Mouse (Mus musculus) layer of hippocampus, adult 11-12 months (tissue): ENCODE measurements around the gene Fam172a.
"Not testable (repeated sequence)": the region's sequence is repeated elsewhere in the genome, so short reads cannot be mapped to it uniquely, and the experiment has no call there.

Source experiments
- DNase-seq: peaks from one replicate; pipeline ENCODE4 v3.0.0; 2022; ENCODE audit warnings: low spot score

The Fam172a gene

DNA sequence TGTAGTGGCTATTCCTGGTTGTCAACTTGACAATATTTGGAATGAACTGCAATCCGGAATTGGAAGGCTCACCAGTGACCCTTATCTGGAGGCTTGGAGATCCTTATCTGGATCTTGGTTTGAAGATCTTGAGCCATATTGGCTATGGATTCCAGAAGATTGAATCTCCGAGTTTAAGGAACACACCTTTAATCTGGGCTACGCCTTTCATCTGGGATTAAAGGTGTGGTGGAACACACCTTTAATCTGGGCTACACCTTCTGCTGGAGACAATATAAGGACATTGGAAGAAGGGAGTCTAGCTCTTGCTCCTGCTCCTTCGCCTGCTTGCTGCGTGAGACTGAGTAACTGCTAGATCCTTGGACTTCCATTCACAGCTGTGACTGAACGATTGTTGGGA is at the start of gene Fam172a:
Fam172a (plus strand) TSS at position 301 of the 400 bp plus-strand sequence.
- not testable (repeated sequence) for DNase-seq

DNA sequence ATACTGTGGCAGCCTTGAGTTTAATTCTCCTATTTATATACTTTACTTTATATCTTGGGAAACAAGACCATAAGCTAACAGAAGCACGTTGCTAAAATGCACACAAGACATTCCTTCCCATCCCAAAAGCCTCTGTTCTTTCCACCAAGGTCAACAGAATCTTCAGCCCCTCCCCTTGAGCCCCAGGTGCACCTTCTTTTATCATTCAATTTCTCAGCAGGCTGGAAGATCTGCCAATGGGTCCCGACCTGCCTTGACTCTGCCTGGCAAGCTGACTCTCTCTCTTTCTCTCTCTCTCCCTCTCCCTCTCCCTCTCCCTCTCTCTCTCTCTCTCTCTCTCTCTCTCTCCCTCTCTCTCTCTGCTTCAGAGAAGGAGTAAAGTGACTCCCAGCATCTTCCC is 13.2 kb upstream of the Fam172a start:
- DNase-seq = no peak

DNA sequence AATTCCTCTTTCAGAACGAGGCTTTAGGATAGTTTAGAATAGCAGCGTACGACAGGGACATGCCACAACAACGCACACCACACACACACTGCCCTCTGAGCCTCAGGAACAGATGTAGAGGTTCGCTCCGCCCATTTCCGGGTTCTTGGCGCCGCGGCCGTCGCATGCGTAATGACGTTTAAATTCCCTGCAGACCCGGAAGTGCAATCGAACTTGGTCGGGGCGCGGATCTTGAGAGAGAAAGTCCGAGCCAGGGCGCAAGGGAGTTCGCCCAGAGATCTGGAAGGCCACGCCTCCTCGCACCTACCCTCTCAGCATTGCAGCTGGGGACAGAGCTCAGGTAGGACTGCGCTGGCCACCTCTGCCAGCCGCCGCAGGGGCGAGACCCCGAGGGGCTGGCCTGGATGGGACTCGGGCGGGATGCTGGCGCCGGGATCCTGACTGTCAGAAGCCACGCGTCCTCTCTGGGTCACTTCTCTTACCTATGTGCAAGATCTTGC is 6.7 kb downstream of the Fam172a start:
- DNase-seq = peak; percentile 93

DNA sequence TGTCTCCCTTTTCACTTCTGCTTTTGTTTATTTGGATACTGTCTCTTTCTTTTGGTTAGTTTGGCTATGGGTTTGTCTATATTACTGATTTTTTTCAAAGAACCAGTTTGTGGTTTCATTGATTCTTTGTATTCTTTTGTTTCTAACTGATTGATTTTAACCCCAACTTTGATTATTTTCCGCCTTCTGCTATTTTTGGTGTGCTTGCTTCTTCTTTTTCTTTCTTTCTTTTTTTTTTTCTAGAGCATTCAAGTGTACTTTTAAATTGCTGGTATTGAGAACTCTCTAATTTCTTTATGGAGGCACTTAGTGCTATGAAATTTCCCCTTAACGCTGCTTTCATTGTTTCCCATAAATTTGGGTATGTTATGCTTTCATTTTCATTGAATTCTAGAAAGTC is 15.7 kb downstream of the Fam172a start:
- DNase-seq = no peak

DNA sequence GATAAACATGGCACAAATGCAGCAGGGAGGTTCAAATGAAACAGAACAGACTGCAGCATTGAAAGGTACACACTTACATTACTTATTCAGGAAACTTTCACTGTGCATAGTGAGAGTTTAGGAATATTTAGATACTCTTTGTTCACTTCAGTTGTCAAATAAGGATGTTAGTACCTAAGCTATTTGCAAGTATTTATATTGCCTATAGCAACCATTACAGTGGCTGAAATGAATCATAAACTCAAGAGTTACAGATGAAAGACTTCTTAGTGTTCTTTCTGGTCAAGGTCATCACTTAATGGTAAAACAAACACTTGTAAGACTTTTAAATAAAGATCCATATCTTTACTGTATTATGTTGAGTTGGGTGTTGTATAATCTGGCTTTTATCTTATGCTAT is 41.0 kb downstream of the Fam172a start:
- DNase-seq = no peak

DNA sequence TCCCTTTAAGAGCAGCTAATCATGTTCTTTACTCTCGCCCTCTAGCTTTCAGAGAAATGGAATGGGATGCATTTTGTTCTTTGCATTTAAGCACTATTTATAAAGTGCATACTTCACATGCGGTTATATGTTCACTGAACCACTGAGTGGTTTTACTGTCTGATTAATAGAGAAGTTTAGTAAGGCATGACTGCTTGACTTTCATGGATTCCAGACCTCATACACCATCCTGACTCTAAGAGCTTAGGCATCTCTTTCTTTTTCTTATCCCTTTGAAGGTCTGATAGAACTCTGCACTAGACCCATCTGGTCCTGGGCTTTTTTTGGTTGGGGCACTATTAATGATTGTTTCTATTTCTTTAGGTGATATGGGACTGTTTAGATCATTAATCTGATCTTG is 75.8 kb downstream of the Fam172a start:
- no peak for DNase-seq

DNA sequence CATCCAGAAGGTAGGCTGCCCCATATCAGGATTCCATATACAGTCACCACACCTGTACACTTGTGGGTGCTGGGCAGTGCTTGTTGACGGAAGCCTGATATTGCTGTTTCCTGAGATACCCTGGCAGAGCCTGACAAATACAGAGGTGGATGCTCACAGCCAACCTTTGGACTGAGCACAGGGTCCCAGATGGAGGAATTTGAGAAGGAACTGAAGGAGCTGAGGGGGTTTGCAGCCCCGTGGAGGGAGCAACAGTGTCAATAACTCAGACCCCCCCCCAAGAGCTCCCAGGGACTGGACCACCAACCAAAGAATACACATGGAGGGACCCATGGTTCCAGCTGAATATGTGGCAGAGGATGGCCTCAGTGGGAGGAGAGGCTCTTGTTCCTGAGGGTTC is 105.5 kb downstream of the Fam172a start:
- not testable (repeated sequence) for DNase-seq

DNA sequence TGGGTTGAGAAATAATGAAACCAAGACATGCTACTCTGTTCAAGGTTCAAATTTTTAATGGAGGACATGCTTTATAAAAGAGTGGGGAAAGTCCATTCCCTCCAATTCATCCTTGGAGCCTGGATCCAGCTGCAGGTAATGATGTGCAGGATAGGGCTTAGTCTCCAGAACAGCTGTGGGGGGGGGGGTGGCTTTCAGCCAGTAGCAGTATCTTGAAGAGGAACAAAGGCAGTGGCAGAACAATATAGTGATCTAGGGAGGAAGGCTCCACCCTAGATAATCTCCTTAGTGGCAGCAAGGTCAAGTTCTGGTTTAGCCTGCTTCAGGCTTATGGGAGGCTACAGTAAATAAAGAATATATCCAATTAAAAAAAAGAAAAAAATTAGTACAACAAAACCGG is 108.6 kb downstream of the Fam172a start:
- no peak for DNase-seq

DNA sequence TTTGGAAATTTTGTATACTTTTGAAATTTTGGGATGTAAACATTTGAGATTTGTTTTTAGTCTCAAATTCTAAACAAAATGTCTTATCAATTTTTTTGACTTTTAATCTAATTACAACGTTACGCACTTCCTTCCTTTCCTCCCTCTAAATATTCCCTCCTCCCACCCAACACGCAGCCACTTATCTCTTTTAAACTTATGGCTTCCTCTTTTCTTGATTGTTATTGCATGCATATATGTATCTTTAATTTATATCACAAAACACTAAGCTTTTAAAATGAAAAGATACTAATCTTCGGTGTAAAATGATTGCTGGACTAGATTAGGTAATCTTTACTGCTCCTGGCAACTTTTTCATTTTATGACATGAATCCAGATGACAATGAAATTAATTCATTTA is 124.3 kb downstream of the Fam172a start:
- no peak for DNase-seq

DNA sequence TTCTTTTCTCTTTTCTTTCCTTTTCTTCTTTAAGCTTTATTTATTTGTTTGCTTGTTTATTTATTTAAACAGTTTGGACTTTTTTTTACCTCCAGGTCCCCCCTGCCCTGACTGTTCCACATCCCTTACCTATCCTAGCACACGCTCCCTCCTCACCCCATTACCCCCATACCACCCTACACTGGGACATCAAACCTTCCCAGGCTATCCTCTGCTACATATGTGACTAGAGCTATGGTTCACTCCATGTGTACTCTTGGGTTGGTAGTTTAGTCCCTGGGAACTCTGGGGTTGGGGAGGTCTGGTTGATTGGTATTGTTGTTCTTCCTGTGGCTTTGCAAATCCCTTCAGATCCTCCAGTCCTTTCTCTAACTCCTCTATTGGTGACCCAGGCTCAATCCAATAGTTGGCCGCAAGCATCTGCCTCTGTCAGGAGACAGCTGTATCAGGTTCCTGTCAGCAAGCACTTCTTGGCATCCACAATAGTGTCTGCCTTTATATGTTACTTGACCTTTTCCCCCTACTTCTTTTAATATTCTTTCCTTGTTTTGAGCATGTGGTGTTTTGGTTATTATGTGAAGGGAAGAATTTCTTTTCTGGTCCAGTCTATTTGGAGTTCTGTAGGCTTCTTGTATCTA is 141.3 kb downstream of the Fam172a start:
- no peak for DNase-seq

DNA sequence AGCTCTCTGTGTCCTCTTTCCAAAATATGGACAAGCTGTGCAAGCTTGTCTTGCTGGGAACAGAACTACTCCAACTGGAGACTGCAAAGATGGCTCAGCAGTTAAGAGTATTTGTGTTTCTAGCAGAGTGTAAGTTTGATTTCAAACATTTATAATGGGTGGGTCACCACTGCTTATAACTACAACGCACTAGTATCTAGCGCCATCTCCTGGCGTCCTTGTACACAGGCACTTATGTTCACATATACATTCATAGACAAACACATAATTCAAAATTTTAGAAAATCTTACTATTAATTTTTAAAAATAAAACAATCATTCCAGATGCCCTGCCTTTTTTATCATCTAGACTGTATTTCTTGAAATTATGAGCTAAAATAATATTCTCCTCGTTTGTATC is 147.0 kb downstream of the Fam172a start:
- no peak for DNase-seq

DNA sequence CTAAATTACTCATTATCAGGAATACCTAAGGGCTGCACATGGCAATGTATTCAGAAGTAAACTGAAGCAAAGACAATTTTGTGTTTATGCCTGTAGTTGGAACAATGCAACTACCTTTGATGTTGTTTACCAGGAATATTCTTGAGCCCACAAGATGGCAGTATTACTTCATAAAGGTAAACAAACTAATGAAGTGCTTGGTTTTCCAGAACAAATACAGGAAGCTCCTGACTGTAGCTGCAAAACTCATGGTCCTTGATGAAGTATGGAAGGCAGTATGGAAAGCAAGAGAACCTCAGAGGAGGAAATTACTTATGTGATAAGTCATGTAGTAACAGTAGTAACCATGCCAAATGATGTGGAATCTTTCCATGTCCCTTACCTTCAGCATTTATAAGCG is 163.0 kb downstream of the Fam172a start:
- peak; percentile 10 for DNase-seq

DNA sequence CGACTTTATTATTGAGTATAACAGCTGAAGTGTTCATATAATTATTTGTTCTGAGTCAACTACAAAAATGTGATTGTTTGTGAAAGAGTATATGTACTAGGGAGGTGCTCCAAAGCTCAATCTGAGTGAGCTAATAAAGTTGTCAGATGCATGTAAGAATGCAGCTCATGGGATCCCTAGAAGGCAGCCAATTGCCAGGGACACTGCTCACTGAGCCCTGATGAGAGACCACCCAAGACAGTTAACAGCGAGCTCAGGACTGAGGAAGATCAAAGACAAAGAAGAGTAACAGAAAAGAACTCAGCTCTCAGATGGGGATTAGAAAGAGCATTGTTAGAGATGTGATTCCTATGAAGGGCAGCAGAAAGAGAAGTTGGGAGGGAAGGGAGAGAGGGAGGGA is 166.5 kb downstream of the Fam172a start:
- DNase-seq = no peak

DNA sequence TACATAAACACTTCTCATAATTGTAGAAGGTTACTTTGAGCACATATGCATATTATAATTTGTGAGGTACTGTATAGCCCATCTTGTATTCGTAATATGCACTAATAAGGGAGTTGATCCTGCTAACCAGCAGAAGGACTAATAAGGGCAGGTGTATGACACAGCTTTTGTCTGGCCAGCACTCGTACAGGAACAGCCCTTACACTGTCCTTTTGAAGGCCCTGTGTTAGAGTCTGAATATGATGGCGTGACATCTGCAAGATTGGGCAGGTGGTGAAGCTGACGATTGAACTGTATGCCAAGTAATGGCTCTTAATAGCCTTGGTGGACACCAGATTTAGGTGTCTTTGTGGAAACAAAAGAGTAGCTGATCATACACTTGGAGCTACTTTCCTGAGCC is 176.3 kb downstream of the Fam172a start:
- DNase-seq = no peak

DNA sequence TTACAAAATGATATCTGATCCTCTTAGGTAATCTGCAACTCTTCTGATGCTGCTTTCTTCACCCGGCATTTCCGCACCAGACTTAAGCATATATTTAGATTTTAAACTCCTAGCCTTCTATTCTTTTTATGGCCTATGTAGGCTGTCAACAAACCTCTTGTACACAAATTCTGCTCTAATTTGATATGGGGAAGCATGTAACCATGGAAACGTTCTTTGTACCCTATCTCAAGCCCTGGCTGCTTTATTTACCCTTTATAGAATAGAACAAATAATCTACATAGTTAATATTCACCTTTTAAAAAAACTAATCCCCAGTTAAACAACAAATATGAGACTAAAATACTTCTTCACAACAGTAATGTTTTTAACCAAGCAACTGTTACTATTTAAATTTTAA is 176.7 kb downstream of the Fam172a start:
- DNase-seq = no peak

DNA sequence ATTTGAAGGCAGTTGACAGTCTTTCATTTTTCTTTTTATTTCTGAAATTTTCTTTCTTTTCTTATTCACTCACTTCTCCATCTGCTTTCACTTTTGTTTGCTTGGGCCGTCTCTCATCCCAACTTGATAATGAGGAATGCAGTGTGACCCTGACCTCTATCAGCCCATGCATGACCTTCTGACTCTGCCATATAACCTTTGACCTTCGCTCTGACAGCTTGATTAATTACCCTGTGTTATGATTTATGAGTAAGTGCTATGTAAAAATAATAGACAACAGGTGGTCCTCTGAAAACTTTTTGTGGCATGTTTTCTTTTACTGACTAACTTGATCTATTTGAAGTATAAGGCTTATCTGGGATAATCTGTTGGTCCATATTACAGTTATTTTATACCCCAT is 195.8 kb downstream of the Fam172a start:
- no peak for DNase-seq

DNA sequence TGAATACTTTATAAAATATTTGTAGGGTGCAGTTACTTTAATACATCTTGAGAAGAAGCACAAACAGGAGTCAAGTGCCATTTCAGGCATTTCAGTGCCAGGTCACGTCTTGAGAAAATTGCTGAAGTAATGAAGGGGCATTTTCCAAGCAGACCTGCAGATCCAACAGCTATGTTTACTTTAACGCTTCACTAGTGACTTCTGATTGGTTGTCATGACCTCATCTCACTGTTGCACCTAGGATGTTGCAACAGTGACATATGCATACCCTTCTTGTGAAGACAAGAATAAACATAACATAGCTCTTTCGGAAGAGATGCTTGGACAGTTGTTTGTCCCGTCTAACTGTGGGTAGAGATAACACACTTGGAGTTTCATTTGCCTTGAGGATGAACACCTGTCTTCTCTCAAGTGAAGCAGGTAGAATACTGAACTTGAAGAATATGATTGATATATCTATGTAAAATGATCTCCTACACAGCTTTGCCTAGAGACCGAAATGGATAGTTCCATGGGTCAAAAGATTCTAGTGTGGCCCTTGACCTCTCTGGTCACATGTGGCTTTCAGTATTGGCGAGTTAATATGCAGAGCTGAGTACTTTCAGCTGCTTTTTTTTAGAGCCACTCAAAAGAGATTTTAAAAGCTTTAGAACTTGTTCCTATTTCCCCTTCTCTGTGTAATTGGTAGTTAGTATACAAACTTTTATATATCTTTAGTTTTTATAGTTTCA is 196.4 kb downstream of the Fam172a start:
- no peak for DNase-seq

DNA sequence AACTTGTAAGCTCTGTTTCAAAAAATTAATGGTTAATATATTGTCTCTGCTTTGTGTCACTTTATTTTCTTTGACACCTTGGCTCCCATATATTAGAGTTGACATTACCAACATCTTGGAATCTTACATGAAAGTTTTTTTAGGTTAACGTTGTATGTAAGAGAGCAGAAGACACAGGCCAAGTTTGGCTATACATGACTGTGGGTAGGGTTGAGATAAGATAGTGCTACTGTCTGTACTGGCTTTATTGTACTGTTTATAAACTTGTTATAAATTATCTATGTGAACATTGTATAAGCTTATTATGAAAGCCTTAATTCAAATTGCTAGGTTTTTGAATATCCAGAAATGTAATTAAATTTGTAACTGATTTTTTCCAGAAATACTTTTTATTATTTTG is 197.9 kb downstream of the Fam172a start:
- DNase-seq = no peak

DNA sequence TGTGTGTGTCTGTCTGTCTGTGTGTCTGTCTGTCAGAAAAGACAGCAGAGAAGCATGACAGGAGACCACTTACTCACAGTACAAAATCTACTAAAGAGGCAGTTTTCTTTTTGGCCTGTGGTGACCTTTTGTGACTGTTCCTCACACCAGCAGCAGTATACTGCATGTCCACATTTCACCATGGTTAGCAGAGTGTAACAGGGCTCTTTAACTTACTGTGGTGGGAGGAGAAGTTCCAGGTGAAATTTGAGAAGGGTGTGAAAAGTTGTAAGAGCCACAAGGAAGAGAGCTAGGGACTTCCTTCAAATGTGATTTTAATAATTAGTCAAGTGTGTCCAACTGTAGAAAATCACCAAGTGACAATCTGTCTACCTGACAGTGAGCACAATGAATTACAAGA is 199.0 kb downstream of the Fam172a start:
- DNase-seq = no peak

DNA sequence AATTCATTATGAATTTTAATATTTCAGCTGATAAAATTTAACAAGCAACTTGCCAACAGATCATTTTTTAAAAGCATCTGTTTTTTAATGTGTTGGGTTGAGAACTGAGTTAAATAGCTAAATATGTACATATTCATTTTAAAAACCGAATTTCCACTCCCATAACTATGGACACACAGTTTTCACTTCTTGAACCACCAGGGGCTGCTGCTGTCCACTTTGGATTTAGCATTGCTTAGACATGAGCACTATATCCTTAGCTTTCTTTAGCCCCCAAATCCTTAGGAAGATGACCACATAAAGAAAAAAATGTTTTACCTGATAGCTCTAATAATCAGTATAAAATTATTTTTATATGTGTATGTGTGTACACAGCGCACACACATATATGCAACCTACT is 207.4 kb downstream of the Fam172a start:
- DNase-seq = no peak

DNA sequence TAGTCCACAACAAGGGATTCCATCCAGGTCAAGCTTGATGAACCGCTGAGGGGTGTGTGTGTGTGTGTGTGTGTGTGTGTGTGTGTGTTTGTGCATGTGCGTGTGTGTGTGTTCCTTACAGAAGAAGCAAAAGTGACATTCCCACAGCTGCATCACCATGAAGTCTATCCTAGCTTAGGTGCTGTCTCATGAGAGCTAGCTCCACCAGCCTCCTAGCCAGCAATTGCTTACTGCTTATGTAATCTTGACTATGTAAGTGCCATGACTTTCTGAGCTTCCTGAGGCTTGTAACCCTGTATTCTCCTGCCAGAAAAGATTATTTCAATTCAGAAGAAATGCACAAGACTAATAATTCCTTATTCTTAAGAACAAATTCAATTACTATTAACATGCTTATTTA is 221.0 kb downstream of the Fam172a start:
- DNase-seq = no peak

DNA sequence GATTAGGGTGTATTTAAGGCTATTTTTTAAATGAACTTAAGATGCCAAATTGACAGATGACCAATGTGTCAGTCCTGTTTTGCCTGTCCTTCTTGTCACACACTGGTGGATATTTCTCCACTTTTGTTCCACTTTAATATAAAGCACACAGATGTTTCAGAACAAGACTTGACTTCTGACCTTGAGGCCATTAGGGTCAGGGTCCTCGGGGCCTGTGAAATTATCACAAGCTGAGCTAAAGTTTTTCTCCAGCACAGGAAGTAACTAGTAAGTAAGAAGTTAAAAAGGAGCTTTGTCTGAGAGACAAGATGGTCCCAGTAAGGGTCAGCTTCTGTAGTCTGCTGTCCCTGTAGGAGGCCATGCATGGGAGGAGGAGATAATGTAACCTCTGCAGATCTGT is 255.8 kb downstream of the Fam172a start:
- no peak for DNase-seq

DNA sequence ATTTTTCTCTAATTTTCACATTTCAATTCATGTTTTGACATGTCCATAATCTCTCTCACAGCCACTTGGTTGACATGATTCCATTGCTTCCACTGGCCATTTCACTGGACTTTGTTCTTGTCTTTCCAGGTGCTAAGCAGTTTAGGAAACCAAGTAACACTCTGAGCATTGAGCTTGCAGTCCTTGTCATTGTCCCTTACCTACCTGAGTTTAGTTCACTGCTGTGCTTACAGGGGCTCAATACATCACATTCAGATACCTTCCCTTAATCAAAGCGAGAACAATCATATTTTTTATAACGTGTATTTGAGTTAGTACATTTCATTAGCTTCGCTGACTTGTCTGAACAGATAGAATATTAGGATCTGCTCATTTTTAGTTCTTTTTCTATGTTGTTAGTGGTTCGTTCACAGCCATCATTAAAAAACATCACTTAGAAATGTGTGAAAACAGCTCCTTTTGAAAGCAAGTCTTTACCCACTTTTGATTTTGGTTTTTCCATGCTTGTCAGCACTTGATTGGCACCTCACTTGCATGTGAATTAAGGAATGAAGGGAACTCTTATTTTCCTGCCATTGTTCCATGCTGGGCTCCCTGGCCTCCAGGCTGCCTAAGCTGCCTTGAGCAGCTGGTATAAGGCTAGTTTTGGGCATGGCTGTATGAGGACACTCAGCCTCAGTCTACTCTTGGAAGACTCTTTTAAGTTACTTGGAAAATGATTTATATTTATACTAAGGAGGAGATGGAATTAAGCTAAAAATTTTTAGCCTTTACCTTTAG is 257.9 kb downstream of the Fam172a start:
- no peak for DNase-seq
